Mouse (Mus musculus): Measurements from ENCODE around the gene Polg. TPM values are rescaled to one million over a fixed set of nuclear protein-coding genes. Genes with fewer than 3 reads are reported as not detected.

Polg gene
- polyA plus RNA-seq, 1 experiment from 2014 or later: 27.8 TPM

DNA sequence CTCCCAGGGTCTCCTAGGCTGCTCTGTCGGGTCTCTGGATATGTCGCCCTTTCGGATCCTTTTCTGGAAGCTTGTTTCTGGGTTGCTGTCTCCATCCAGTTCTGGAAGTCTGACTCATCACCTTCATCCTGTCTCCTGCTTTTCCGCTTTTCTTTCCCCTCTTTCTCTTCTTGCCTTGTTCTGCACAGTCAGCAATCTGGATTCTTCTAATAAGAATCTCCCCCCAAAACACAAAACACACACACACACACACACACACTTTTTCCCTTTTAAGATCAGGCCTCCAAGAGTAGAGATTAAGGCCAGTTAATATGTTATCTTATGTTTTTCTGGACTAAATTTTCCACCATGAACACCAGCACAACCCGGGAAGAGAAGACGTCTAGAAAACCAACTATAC, 32.2 kb upstream of the Polg start:
- Histone ChIP-seq H3K4me1 (ENCODE audit: control insufficient read depth, insufficient read depth, low read length) (peaks cover 2% of the 10 kb centered on the region; the same call in 1 of the 2 replicates), H3K4me3 (ENCODE audit: low read length) (no peak overlapping the region), H3K4me2 (ENCODE audit: low read depth, low read length) (no peak overlapping the region), H3K36me3 (ENCODE audit: control insufficient read depth, insufficient read depth) (no peaks in the 10 kb centered on the region), H3K9ac (ENCODE audit: low read length) (no peak overlapping the region), H3K27me3 (ENCODE audit: control insufficient read depth, insufficient read depth, low read length) (peaks cover 93% of the 10 kb centered on the region), H3K27ac (ENCODE audit: low read length) (no peak overlapping the region), H3K9me3 (replicated peaks; ENCODE audit: control insufficient read depth, low read length) (no peaks in the 10 kb centered on the region)
- WGBS: 3% methylated on average over 6 of the region's 6 CpGs
- no peak for ATAC-seq (replicated peaks; ENCODE audit: extremely low read depth, insufficient read depth, low FRiP score)

DNA sequence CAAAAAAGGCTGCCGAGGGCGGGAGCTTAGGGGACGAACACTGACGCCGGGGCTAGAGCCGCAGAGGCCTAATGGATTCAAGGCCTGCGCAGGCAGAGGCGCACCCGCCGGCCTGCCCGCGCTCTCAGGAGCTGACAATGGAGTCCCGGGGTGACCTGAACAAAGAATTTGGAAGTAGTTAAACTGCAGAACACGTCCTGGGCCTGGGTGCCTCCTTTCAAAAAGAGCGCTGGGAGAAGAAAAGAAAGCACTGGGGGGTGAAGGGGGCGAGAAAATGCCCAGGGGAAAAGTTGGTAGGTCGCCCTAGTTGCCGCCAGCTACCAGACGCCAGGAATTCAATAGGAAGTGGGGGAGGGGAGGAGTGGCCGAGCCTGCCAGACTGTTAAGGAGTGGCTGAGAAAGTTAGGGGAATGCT, 31.5 kb upstream of the Polg start:
- Histone ChIP-seq H3K9ac (ENCODE audit: low read length) (no peak overlapping the region), H3K4me1 (ENCODE audit: control insufficient read depth, insufficient read depth, low read length) (peaks cover 2% of the 10 kb centered on the region; the same call in 1 of the 2 replicates), H3K4me3 (ENCODE audit: low read length) (no peak overlapping the region), H3K27ac (ENCODE audit: low read length) (no peak overlapping the region), H3K36me3 (ENCODE audit: control insufficient read depth, insufficient read depth) (no peaks in the 10 kb centered on the region), H3K4me2 (ENCODE audit: low read depth, low read length) (no peak overlapping the region), H3K27me3 (ENCODE audit: control insufficient read depth, insufficient read depth, low read length) (peaks cover 89% of the 10 kb centered on the region), H3K9me3 (replicated peaks; ENCODE audit: control insufficient read depth, low read length) (no peaks in the 10 kb centered on the region)
- WGBS: 4% methylated on average over 20 of the region's 20 CpGs
- no peak for ATAC-seq (replicated peaks; ENCODE audit: extremely low read depth, insufficient read depth, low FRiP score)

DNA sequence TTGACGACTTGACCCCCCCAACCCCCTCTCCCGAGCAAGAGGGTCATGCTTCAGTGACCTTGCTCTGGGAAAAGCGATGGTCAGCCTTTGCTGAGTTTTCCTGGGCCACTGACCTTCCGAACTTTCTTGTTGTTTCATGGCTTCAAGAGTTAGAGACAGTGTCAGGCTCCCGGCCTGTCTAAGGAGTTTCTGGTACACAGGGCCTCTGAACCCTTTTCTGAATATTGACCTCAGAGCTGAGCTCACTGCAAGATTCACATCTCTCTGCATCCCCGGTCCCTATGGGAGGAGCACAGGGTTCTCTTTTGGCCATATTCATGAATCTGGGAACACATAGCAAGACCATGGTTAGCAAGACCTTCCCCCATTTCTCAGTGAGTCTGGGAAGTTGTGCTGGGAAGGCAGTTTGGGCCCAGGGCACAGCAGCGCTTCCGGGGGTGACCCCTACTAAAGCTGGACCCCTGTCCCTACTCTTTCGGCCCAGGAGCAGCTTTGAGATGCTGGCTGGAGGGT, 30.7 kb upstream of the Polg start:
- H3K27me3 ChIP-seq (ENCODE audit: control insufficient read depth, insufficient read depth, low read length): peaks cover 80% of the 10 kb centered on the region
- no peak for ATAC-seq (replicated peaks; ENCODE audit: extremely low read depth, insufficient read depth, low FRiP score)
- no peak overlapping the region for H3K4me2 ChIP-seq (ENCODE audit: low read depth, low read length)
- no peak overlapping the region for H3K9ac ChIP-seq (ENCODE audit: low read length)
- no peaks in the 10 kb centered on the region for H3K36me3 ChIP-seq (ENCODE audit: control insufficient read depth, insufficient read depth)
- no peak overlapping the region for H3K27ac ChIP-seq (ENCODE audit: low read length)
- no peaks in the 10 kb centered on the region for H3K9me3 ChIP-seq (replicated peaks; ENCODE audit: control insufficient read depth, low read length)
- no peak overlapping the region for H3K4me3 ChIP-seq (ENCODE audit: low read length)
- WGBS: 13% methylated on average over 9 of the region's 9 CpGs
- peaks cover 2% of the 10 kb centered on the region; the same call in 1 of the 2 replicates for H3K4me1 ChIP-seq (ENCODE audit: control insufficient read depth, insufficient read depth, low read length)

DNA sequence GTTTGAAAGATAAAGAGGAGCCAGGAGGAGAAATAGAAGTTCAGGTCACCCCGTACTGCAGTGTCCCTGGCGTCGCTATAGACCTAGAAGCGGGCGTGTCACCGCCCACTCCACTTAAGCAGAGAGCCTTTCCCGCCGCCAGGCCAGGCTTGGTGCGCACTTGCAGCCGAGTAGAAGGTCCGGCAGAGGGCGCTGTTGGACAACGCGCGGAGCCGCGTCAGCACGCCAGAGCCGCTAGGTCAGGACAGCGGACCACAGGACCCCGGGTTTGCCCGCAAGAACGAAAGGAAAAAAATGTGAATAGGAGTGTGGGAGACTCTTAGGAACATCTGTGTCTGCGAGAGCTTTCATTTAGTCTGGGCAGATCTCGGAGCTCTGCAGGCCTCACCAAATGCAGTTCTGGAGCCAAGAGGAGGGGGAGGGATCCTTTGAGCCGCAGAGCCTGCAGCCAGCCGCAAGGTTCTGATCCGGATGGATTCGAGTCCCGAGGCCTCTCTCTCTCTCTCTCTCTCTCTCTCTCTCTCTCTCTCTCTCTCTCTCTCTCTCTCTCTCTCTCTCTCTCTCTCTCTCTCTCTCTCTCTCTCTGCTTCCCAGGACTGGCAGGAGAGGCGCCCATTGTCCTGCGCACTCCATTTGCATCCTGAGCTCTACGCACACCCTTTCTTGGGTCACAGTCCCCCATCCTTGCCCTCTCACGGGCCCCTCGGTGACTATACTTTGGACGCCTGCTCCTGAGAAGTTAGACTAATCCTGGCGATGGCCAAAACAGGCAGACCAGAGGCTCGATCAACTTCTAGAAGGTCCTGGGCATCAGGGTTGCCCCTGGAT, 30.0 kb upstream of the Polg start:
- 3% methylated on average over 38 of the region's 38 CpGs for WGBS

DNA sequence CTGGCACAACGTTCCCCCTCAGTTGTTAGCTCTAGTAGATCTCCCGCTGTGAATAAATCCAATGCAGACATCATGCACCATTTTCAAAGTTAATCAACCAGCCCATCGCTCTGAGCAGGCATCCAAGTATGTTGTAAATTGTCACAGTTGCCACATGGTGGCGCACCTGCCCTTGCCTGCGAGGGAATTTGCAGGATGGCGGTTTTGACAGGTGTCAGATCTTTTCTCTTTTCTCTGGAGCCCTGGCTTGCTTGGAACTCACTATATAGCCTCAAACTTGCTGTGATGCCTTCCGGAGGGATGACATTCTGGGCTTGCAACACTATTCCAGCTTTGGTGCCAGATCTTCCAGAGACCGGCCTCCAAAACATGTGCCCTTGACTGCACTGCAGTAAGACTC, 27.8 kb upstream of the Polg start:
- Histone ChIP-seq H3K9me3 (replicated peaks; ENCODE audit: control insufficient read depth, low read length) (no peaks in the 10 kb centered on the region), H3K4me3 (ENCODE audit: low read length) (no peak overlapping the region), H3K27ac (ENCODE audit: low read length) (no peak overlapping the region), H3K9ac (ENCODE audit: low read length) (no peak overlapping the region), H3K36me3 (ENCODE audit: control insufficient read depth, insufficient read depth) (no peaks in the 10 kb centered on the region), H3K27me3 (ENCODE audit: control insufficient read depth, insufficient read depth, low read length) (peaks cover 53% of the 10 kb centered on the region), H3K4me2 (ENCODE audit: low read depth, low read length) (no peak overlapping the region), H3K4me1 (ENCODE audit: control insufficient read depth, insufficient read depth, low read length) (peaks cover 2% of the 10 kb centered on the region; the same call in 1 of the 2 replicates)
- 13% methylated on average over 8 of the region's 8 CpGs for WGBS
- ATAC-seq (replicated peaks; ENCODE audit: extremely low read depth, insufficient read depth, low FRiP score): no peak

More for the DNA sequence above, 30.0 kb upstream of the Polg start:
- H3K9ac ChIP-seq (ENCODE audit: low read length): no peak overlapping the region
- peak overlapping the region; percentile 62 for H3K4me2 ChIP-seq (ENCODE audit: low read depth, low read length)
- peaks cover 76% of the 10 kb centered on the region for H3K27me3 ChIP-seq (ENCODE audit: control insufficient read depth, insufficient read depth, low read length)
- H3K9me3 ChIP-seq (replicated peaks; ENCODE audit: control insufficient read depth, low read length): no peaks in the 10 kb centered on the region
- H3K4me1 ChIP-seq (ENCODE audit: control insufficient read depth, insufficient read depth, low read length): peaks cover 2% of the 10 kb centered on the region; the same call in 1 of the 2 replicates
- peak; percentile 83 for ATAC-seq (replicated peaks; ENCODE audit: extremely low read depth, insufficient read depth, low FRiP score)
- peak overlapping the region; percentile 29 for H3K4me3 ChIP-seq (ENCODE audit: low read length)
- no peaks in the 10 kb centered on the region for H3K36me3 ChIP-seq (ENCODE audit: control insufficient read depth, insufficient read depth)
- no peak overlapping the region for H3K27ac ChIP-seq (ENCODE audit: low read length)

DNA sequence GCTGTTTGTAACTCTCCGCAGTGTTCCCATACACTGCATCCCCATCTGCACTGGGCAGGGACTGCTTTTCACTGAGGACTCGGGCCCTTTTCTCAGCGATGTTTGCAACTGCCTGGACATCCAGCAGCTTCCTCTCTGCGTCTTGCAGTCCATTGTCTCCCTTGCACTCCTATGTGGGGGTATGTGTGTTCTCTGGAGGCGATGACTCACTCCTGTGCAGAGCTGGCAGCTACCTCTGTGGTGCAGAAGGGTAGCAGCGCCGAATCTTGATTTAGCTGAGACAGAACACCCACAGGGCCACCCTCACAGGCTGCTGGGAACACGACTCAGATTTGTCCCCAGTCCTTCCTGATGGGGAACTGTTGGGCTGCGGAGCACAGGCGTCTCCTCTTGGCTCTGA, 20.4 kb upstream of the Polg start:
- Histone ChIP-seq H3K36me3 (ENCODE audit: control insufficient read depth, insufficient read depth) (no peaks in the 10 kb centered on the region), H3K4me1 (ENCODE audit: control insufficient read depth, insufficient read depth, low read length) (no peaks in the 10 kb centered on the region), H3K4me2 (ENCODE audit: low read depth, low read length) (no peak overlapping the region), H3K4me3 (ENCODE audit: low read length) (no peak overlapping the region), H3K27ac (ENCODE audit: low read length) (no peak overlapping the region), H3K27me3 (ENCODE audit: control insufficient read depth, insufficient read depth, low read length) (peaks cover 2% of the 10 kb centered on the region), H3K9me3 (replicated peaks; ENCODE audit: control insufficient read depth, low read length) (no peaks in the 10 kb centered on the region), H3K9ac (ENCODE audit: low read length) (no peak overlapping the region)
- ATAC-seq (replicated peaks; ENCODE audit: extremely low read depth, insufficient read depth, low FRiP score): no peak
- WGBS: 39% methylated on average over 10 of the region's 10 CpGs

DNA sequence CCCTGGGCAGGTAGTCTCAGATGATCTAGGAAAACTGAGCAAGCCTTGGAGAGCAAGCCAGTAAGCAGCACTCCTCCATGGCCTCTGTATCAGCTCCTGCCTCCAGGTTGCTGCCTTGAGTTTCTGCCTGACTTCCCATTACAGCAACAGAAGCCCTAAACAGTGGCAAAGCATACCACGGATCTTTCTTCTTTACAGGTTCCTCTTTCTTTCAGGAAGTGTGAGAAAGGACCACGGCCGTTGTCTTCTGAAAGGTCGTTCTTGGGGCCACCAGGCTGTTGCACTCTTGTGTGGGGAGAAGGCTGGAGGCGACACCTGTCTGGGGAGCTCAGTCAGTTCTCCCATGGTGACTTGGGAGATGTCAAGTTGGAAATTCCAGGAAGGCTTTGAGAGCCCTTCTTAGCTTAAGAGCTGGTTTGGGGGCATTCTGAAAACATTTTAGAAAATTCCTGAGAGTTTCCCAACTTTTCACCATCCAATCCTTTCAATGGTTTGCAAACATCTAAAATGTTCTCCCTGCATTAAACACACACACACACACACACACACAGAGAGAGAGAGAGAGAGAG, 8.8 kb upstream of the Polg start:
- H3K27me3 ChIP-seq (ENCODE audit: control insufficient read depth, insufficient read depth, low read length): no peaks in the 10 kb centered on the region; the same call in 1 of the 2 replicates
- no peak overlapping the region for H3K4me2 ChIP-seq (ENCODE audit: low read depth, low read length)
- H3K4me3 ChIP-seq (ENCODE audit: low read length): no peak overlapping the region
- ATAC-seq (replicated peaks; ENCODE audit: extremely low read depth, insufficient read depth, low FRiP score): no peak
- no peaks in the 10 kb centered on the region for H3K36me3 ChIP-seq (ENCODE audit: control insufficient read depth, insufficient read depth)
- no peaks in the 10 kb centered on the region for H3K4me1 ChIP-seq (ENCODE audit: control insufficient read depth, insufficient read depth, low read length)
- no peak overlapping the region for H3K27ac ChIP-seq (ENCODE audit: low read length)
- WGBS: 68% methylated on average over 5 of the region's 5 CpGs
- H3K9ac ChIP-seq (ENCODE audit: low read length): no peak overlapping the region
- 0 out of 2 replicates have a peak, but pooled peaks cover 2% of the 10 kb centered on the region for H3K9me3 ChIP-seq (replicated peaks; ENCODE audit: control insufficient read depth, low read length)

DNA sequence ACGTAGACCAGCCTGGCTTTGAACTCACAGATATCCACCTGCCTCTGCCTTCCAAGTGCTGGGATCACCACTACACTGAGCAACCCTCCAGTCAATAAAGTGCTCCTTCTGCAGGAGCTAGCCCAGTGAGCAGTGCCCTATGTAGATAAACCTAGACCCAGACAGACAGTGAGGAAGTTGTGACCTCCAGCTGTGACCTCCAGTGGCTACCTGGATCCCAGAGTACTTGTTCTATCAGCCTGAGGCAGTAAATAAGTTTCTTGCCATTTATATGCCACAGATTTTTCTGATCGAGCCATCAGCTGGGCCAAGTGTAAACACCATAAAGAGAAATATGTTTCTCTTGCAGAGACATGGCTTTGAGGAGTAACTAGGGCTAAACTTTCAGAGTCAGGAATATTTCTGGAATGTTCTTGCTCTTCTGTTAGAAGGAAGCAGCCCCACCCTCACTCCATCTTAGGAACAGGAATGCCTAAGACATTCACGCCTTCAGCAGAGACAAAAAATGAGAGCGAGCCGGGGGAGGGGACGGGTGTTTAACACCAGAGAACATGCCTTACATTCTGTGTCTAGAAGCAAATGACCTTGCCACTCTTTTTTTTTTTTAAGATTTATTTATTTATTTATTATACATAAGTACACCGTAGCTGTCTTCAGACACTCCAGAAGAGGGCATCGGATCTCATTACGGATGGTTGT, 7.5 kb upstream of the Polg start:
- Histone ChIP-seq H3K36me3 (ENCODE audit: control insufficient read depth, insufficient read depth) (no peaks in the 10 kb centered on the region), H3K4me1 (ENCODE audit: control insufficient read depth, insufficient read depth, low read length) (no peaks in the 10 kb centered on the region), H3K4me3 (ENCODE audit: low read length) (no peak overlapping the region), H3K27ac (ENCODE audit: low read length) (no peak overlapping the region), H3K4me2 (ENCODE audit: low read depth, low read length) (no peak overlapping the region), H3K9me3 (replicated peaks; ENCODE audit: control insufficient read depth, low read length) (0 out of 2 replicates have a peak, but pooled peaks cover 2% of the 10 kb centered on the region), H3K9ac (ENCODE audit: low read length) (no peak overlapping the region), H3K27me3 (ENCODE audit: control insufficient read depth, insufficient read depth, low read length) (no peaks in the 10 kb centered on the region; the same call in 1 of the 2 replicates)
- WGBS: 87% methylated on average over 9 of the region's 9 CpGs
- ATAC-seq (replicated peaks; ENCODE audit: extremely low read depth, insufficient read depth, low FRiP score): no peak
